Mouse (Mus musculus): ENCODE results near the gene Acly. TPM values are rescaled to one million over a fixed set of nuclear protein-coding genes. Genes with fewer than 3 reads are reported as not detected.

Acly gene
- polyA plus RNA-seq, 1 experiment: 232 TPM

DNA sequence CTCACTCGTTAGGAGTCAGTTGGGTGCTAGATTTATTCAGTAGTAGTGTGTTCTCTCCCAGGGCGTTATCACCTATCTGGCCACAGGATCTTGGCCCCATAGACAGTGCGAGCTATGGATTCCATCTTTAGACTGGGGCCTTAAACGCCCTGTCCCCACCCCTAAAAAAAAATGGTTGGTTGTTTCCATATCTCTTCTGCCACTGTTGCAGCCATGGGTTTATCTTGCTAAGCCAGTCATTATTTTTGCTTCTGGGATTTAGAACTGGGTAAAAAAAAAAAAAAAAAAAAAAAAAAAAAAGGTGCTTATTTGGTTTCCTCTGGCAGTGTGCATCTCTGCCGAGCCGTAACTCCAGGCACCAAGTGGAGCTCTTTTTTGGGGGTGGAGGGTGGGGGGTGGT lies 36.9 kb upstream of the Acly start:
- no peaks in the 10 kb centered on the region for H3K4me1 ChIP-seq (ENCODE audit: control insufficient read depth, insufficient read depth, low read length)
- no peak for TF ChIP-seq CTCF (IDR thresholded peaks at IDR 0.05; ENCODE audit: low read depth, low read length)
- no peak for TF ChIP-seq POLR2A (IDR thresholded peaks at IDR 0.05; ENCODE audit: insufficient read depth, low read length)
- TF ChIP-seq EP300 (IDR thresholded peaks at IDR 0.05; ENCODE audit: insufficient read depth, low read depth, low read length): no peak
- H3K36me3 ChIP-seq (ENCODE audit: control insufficient read depth, insufficient read depth, low read length, poor library complexity, severe bottlenecking): no peaks in the 10 kb centered on the region

DNA sequence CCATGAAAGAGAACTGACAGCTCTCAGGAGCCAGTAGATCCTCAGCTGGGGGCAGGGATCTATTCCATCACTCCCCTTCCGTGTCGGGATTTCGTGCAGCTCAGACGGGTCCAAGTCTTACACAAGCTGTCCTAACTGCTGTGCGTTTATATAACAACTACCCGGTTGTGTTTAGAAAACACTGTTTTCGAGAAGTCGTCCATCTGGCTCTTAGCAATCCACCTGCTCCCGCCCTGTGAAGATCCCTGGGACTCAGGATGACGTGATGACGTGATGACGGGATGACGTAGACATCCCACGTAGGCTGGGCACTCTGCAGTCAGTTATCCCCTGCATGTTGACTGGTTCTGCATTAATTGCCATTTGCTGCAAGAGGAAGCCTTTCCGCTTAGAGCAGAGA lies 36.5 kb upstream of the Acly start:
- TF ChIP-seq EP300 (IDR thresholded peaks at IDR 0.05; ENCODE audit: insufficient read depth, low read depth, low read length): no peak
- no peak for TF ChIP-seq POLR2A (IDR thresholded peaks at IDR 0.05; ENCODE audit: insufficient read depth, low read length)
- TF ChIP-seq CTCF (IDR thresholded peaks at IDR 0.05; ENCODE audit: low read depth, low read length): no peak
- H3K9me3 ChIP-seq (replicated peaks; ENCODE audit: control insufficient read depth, insufficient read depth, low read length, poor library complexity, severe bottlenecking): no peaks in the 10 kb centered on the region
- H3K36me3 ChIP-seq (ENCODE audit: control insufficient read depth, insufficient read depth, low read length, poor library complexity, severe bottlenecking): no peaks in the 10 kb centered on the region
- H3K4me3 ChIP-seq (ENCODE audit: low read depth, low read length): 0 out of 2 replicates have a peak overlapping the region, but pooled peaks have one; percentile 12
- H3K9ac ChIP-seq (ENCODE audit: low read depth, poor library complexity, severe bottlenecking): no peak overlapping the region
- H3K4me1 ChIP-seq (ENCODE audit: control insufficient read depth, insufficient read depth, low read length): peaks cover 2% of the 10 kb centered on the region
- H3K27ac ChIP-seq (ENCODE audit: insufficient read depth, low read length): no peak overlapping the region
- no peaks in the 10 kb centered on the region for H3K27me3 ChIP-seq (ENCODE audit: control insufficient read depth, insufficient read depth, low read length, poor library complexity, severe bottlenecking)

More for the DNA sequence above, 36.9 kb upstream of the Acly start:
- Histone ChIP-seq H3K27me3 (ENCODE audit: control insufficient read depth, insufficient read depth, low read length, poor library complexity, severe bottlenecking) (no peaks in the 10 kb centered on the region), H3K9ac (ENCODE audit: low read depth, poor library complexity, severe bottlenecking) (no peak overlapping the region), H3K27ac (ENCODE audit: insufficient read depth, low read length) (no peak overlapping the region), H3K9me3 (replicated peaks; ENCODE audit: control insufficient read depth, insufficient read depth, low read length, poor library complexity, severe bottlenecking) (no peaks in the 10 kb centered on the region), H3K4me3 (ENCODE audit: low read depth, low read length) (no peak overlapping the region)

DNA sequence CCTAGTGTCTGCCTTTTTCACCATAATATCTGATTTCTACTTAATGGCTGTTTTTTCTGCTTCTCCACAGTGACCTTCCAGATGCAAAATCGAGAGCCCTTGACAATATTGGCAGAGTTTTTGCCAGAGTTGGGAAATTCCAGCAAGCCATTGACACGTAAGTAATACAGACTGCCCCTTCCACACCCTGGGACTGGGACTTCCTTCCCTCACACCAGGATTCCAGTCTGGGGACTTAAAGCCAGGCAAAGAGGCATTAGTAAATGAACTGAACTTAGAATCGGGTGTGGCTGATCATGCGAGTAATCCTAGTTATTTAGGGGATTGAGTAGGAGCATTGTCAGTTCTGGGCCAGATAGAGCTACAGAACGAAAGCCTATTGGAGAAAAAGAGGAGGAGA lies 33.9 kb upstream of the Acly start:
- H3K27ac ChIP-seq (ENCODE audit: insufficient read depth, low read length): no peak overlapping the region
- H3K4me1 ChIP-seq (ENCODE audit: control insufficient read depth, insufficient read depth, low read length): peaks cover 2% of the 10 kb centered on the region
- TF ChIP-seq POLR2A (IDR thresholded peaks at IDR 0.05; ENCODE audit: insufficient read depth, low read length) (no peak), CTCF (IDR thresholded peaks at IDR 0.05; ENCODE audit: low read depth, low read length) (no peak), EP300 (IDR thresholded peaks at IDR 0.05; ENCODE audit: insufficient read depth, low read depth, low read length) (no peak)
- H3K4me3 ChIP-seq (ENCODE audit: low read depth, low read length): no peak overlapping the region
- H3K27me3 ChIP-seq (ENCODE audit: control insufficient read depth, insufficient read depth, low read length, poor library complexity, severe bottlenecking): no peaks in the 10 kb centered on the region
- H3K9ac ChIP-seq (ENCODE audit: low read depth, poor library complexity, severe bottlenecking): no peak overlapping the region
- H3K36me3 ChIP-seq (ENCODE audit: control insufficient read depth, insufficient read depth, low read length, poor library complexity, severe bottlenecking): no peaks in the 10 kb centered on the region
- H3K9me3 ChIP-seq (replicated peaks; ENCODE audit: control insufficient read depth, insufficient read depth, low read length, poor library complexity, severe bottlenecking): no peaks in the 10 kb centered on the region

DNA sequence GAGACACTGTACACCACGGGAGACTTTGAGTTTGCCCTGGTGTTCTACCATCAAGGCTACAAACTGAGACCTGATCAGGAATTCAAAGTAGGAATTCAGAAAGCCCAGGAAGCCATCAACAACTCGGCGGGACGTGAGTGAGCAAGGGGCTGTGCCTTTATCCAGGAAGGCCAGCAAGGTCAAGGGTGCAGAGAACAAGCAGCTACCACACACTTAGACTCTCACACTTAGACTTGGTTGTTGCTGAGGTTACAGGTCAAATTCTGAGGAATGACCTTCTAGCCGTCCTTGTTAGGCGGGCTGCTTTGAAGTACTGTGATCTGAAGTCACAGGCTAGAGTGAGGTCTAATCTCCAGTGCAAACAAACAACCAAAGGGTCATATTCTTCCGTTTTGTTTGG lies 31.7 kb upstream of the Acly start:
- TF ChIP-seq EP300 (IDR thresholded peaks at IDR 0.05; ENCODE audit: insufficient read depth, low read depth, low read length): peak; percentile 80; the same call in 1 of the 2 replicates
- TF ChIP-seq CTCF (IDR thresholded peaks at IDR 0.05; ENCODE audit: low read depth, low read length): no peak
- Histone ChIP-seq H3K27ac (ENCODE audit: insufficient read depth, low read length) (peak overlapping the region; percentile 42; the same call in 1 of the 2 replicates), H3K4me3 (ENCODE audit: low read depth, low read length) (no peak overlapping the region), H3K9ac (ENCODE audit: low read depth, poor library complexity, severe bottlenecking) (no peak overlapping the region), H3K36me3 (ENCODE audit: control insufficient read depth, insufficient read depth, low read length, poor library complexity, severe bottlenecking) (no peaks in the 10 kb centered on the region), H3K27me3 (ENCODE audit: control insufficient read depth, insufficient read depth, low read length, poor library complexity, severe bottlenecking) (no peaks in the 10 kb centered on the region), H3K4me1 (ENCODE audit: control insufficient read depth, insufficient read depth, low read length) (peaks cover 2% of the 10 kb centered on the region), H3K9me3 (replicated peaks; ENCODE audit: control insufficient read depth, insufficient read depth, low read length, poor library complexity, severe bottlenecking) (no peaks in the 10 kb centered on the region)

DNA sequence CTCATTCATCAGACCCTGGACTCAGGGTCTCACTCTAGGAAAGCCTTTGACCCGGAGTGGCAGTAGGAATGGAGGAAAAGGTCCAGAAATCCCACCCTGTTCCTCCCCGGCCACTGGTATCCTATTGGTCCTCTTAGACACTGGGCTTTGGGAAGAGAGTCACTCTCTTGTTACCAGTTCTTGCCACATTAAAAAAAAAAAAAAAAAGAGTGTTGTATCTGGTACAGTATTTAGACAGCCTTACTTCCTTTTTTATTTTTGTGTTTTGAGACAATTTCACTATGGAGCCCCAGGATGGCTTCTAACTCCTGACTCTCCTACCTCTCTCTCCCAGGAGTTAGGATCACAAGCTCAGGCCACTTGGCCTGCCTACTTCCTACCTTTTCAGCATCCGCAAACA lies 29.8 kb upstream of the Acly start:
- no peak for TF ChIP-seq CTCF (IDR thresholded peaks at IDR 0.05; ENCODE audit: low read depth, low read length)
- no peak for TF ChIP-seq POLR2A (IDR thresholded peaks at IDR 0.05; ENCODE audit: insufficient read depth, low read length)
- no peak for TF ChIP-seq EP300 (IDR thresholded peaks at IDR 0.05; ENCODE audit: insufficient read depth, low read depth, low read length)
- H3K27me3 ChIP-seq (ENCODE audit: control insufficient read depth, insufficient read depth, low read length, poor library complexity, severe bottlenecking): no peaks in the 10 kb centered on the region
- H3K9ac ChIP-seq (ENCODE audit: low read depth, poor library complexity, severe bottlenecking): no peak overlapping the region
- no peaks in the 10 kb centered on the region for H3K9me3 ChIP-seq (replicated peaks; ENCODE audit: control insufficient read depth, insufficient read depth, low read length, poor library complexity, severe bottlenecking)
- H3K36me3 ChIP-seq (ENCODE audit: control insufficient read depth, insufficient read depth, low read length, poor library complexity, severe bottlenecking): no peaks in the 10 kb centered on the region
- H3K4me3 ChIP-seq (ENCODE audit: low read depth, low read length): no peak overlapping the region
- no peak overlapping the region for H3K27ac ChIP-seq (ENCODE audit: insufficient read depth, low read length)
- peaks cover 2% of the 10 kb centered on the region for H3K4me1 ChIP-seq (ENCODE audit: control insufficient read depth, insufficient read depth, low read length)

DNA sequence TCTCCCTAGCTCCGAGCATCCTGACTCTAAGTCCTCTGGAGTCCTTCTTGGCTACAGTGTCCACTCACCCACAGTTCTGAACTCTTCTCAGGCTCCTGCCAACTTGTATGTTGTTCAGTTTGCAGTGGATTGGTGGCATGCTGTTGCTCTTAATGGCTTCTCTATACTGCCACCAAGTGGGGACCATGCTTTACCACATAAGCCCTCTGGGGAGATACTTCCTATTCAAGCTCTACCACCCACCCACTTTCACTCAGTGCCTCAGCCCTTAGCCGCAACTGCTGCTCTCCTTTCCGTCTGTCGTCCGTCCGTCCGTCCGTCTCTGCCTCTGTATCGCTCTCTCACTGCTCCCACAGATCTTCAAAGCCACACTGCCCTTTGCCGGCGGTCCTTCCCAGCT lies 27.8 kb upstream of the Acly start:
- peak overlapping the region; percentile 71 for H3K4me3 ChIP-seq (ENCODE audit: low read depth, low read length)
- H3K9me3 ChIP-seq (replicated peaks; ENCODE audit: control insufficient read depth, insufficient read depth, low read length, poor library complexity, severe bottlenecking): no peaks in the 10 kb centered on the region
- TF ChIP-seq CTCF (IDR thresholded peaks at IDR 0.05; ENCODE audit: low read depth, low read length) (peak; percentile 28), EP300 (IDR thresholded peaks at IDR 0.05; ENCODE audit: insufficient read depth, low read depth, low read length) (no peak)
- H3K36me3 ChIP-seq (ENCODE audit: control insufficient read depth, insufficient read depth, low read length, poor library complexity, severe bottlenecking): no peaks in the 10 kb centered on the region
- H3K27me3 ChIP-seq (ENCODE audit: control insufficient read depth, insufficient read depth, low read length, poor library complexity, severe bottlenecking): no peaks in the 10 kb centered on the region
- H3K9ac ChIP-seq (ENCODE audit: low read depth, poor library complexity, severe bottlenecking): peak overlapping the region; percentile 50
- peaks cover 3% of the 10 kb centered on the region for H3K4me1 ChIP-seq (ENCODE audit: control insufficient read depth, insufficient read depth, low read length)
- H3K27ac ChIP-seq (ENCODE audit: insufficient read depth, low read length): no peak overlapping the region
